Mouse (Mus musculus): ENCODE results near the gene Hnrnpa3. TPM values are rescaled to one million over a fixed set of nuclear protein-coding genes. Genes with fewer than 3 reads are reported as not detected.
A peak's percentile ranks its signal among the peaks of the same experiment; 100 is the strongest.

The Hnrnpa3 gene
- total and polyA plus RNA-seq, 3 experiments: 126 to 437 (median 342) TPM

GRCm38 (mm10) chr2:75681439-75681838, 22.4 kb downstream of the Hnrnpa3 start:
- no peak for TF ChIP-seq RCOR1 (IDR thresholded peaks at IDR 0.05; ENCODE audit: low read depth, low read length)
- TF ChIP-seq MXI1 (IDR thresholded peaks at IDR 0.05; ENCODE audit: low read depth, low read length): no peak
- TF ChIP-seq CHD1 (IDR thresholded peaks at IDR 0.05; ENCODE audit: low read depth, low read length): no peak
- TF ChIP-seq MEF2A (IDR thresholded peaks at IDR 0.05; ENCODE audit: extremely low read depth, insufficient replicate concordance, low read depth, low read length, poor library complexity, severe bottlenecking): no peak
- H3K4me3 ChIP-seq (ENCODE audit: control insufficient read depth in 1 of 2, insufficient read depth in 1 of 2, low read depth in 2 of 2, low read length in 2 of 2): no peak overlapping the region
- no peaks in the 10 kb centered on the region for H3K9me3 ChIP-seq (replicated peaks; ENCODE audit: insufficient read depth, low read length)
- H3K9ac ChIP-seq (ENCODE audit: control insufficient read depth, low read depth, low read length, poor library complexity, severe bottlenecking): no peak overlapping the region
- H3K27me3 ChIP-seq (ENCODE audit: control insufficient read depth in 1 of 2, insufficient read depth in 2 of 2, low read length in 2 of 2): no peaks in the 10 kb centered on the region
- H3K27ac ChIP-seq (ENCODE audit: control insufficient read depth, low read depth, low read length): no peak overlapping the region
- DNase-seq (ENCODE audit: low read depth, low spot score): no peak
- peaks cover 29% of the 10 kb centered on the region for H3K79me2 ChIP-seq (ENCODE audit: control insufficient read depth, insufficient read depth, low read length, poor library complexity)
- peaks cover 7 to 15% of the 10 kb centered on the region in 2 experiments for H3K36me3 ChIP-seq (ENCODE audit: control insufficient read depth in 1 of 2, insufficient read depth in 2 of 2, low read length in 2 of 2)
- H3K4me1 ChIP-seq (ENCODE audit: control insufficient read depth in 1 of 2, insufficient read depth in 2 of 2, low read length in 2 of 2): peaks cover 8% of the 10 kb centered on the region in 2 experiments; a peak in 3 of 4 replicates

GRCm38 (mm10) chr2:75682978-75683709, 24.1 kb downstream of the Hnrnpa3 start:
- Histone ChIP-seq H3K9me3 (replicated peaks; ENCODE audit: insufficient read depth, low read length) (no peaks in the 10 kb centered on the region), H3K27me3 (ENCODE audit: control insufficient read depth in 1 of 2, insufficient read depth in 2 of 2, low read length in 2 of 2) (no peaks in the 10 kb centered on the region), H3K36me3 (ENCODE audit: control insufficient read depth in 1 of 2, insufficient read depth in 2 of 2, low read length in 2 of 2) (peaks cover 4 to 16% of the 10 kb centered on the region in 2 experiments), H3K4me3 (ENCODE audit: control insufficient read depth in 1 of 2, insufficient read depth in 1 of 2, low read depth in 2 of 2, low read length in 2 of 2) (no peak overlapping the region), H3K27ac (ENCODE audit: control insufficient read depth, low read depth, low read length) (0 out of 2 replicates have a peak overlapping the region, but pooled peaks have one; percentile 4), H3K9ac (ENCODE audit: control insufficient read depth, low read depth, low read length, poor library complexity, severe bottlenecking) (no peak overlapping the region), H3K79me2 (ENCODE audit: control insufficient read depth, insufficient read depth, low read length, poor library complexity) (peaks cover 42% of the 10 kb centered on the region), H3K4me1 (ENCODE audit: control insufficient read depth in 1 of 2, insufficient read depth in 2 of 2, low read length in 2 of 2) (peaks cover 8% of the 10 kb centered on the region in 2 experiments; a peak in 3 of 4 replicates)
- TF ChIP-seq MAFK (IDR thresholded peaks at IDR 0.05; ENCODE audit: borderline replicate concordance, low read depth, low read length): no peak
- TF ChIP-seq ZC3H11A (IDR thresholded peaks at IDR 0.05; ENCODE audit: low read depth, low read length): no peak
- no peak for TF ChIP-seq TCF12 (IDR thresholded peaks at IDR 0.05; ENCODE audit: low read depth, low read length)
- TF ChIP-seq MXI1 (IDR thresholded peaks at IDR 0.05; ENCODE audit: low read depth, low read length): no peak
- TF ChIP-seq UBTF (IDR thresholded peaks at IDR 0.05; ENCODE audit: borderline replicate concordance, insufficient read depth, low read depth, low read length): no peak
- TF ChIP-seq RCOR1 (IDR thresholded peaks at IDR 0.05; ENCODE audit: low read depth, low read length): no peak
- no peak for TF ChIP-seq NRF1 (IDR thresholded peaks at IDR 0.05; ENCODE audit: insufficient read depth, low read depth, low read length, poor library complexity, severe bottlenecking)
- no peak for TF ChIP-seq KAT2A (conservative IDR thresholded peaks at IDR 0.05; ENCODE audit: low read depth, low read length)
- TF ChIP-seq MAZ (IDR thresholded peaks at IDR 0.05; ENCODE audit: low read depth, low read length): no peak
- TF ChIP-seq SMC3 (IDR thresholded peaks at IDR 0.05; ENCODE audit: low read depth, low read length): no peak
- DNase-seq (ENCODE audit: low read depth, low spot score): no peak
